Mouse (Mus musculus) kidney, adult 11 months (tissue): ENCODE measurements around the gene Ufl1.
"Not testable (repeated sequence)": the region's sequence is repeated elsewhere in the genome, so short reads cannot be mapped to it uniquely, and the experiment has no call there.

Experiments
- DNase-seq: peaks from one replicate; pipeline ENCODE4 v3.0.0; 2022

Ufl1 gene

GRCm38 (mm10) chr4:25281671-25282038, at the start of gene Ufl1:
Gene Ufl1 (minus strand): TSS chr4:25281821.
- peak; percentile 95 for DNase-seq

DNA sequence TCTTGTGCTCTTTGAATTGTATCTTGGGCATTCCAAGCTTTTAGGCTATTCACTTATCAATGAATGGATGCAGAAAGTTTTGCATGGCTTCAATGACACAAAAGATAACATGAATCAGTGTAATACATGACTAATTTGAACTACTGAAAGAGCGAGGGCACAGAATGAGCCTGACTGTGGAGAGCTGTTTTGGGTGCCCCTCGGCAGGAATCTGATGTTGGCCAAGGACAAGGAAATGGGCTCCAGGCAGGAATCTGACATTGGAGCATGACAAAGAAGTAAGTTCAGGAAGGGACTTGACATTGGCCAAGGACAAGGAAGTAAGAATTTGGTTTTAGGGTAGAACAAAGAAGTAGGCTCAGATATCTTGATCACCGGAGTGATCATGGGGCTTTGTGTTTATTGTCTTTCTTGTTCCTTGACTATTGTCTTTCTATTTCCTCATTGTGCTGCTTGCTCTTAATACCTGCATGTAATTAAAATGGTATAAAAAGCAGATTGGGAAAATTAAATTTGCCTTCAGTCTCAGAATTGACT, 44.1 kb upstream of the Ufl1 start:
- DNase-seq, result no peak

DNA sequence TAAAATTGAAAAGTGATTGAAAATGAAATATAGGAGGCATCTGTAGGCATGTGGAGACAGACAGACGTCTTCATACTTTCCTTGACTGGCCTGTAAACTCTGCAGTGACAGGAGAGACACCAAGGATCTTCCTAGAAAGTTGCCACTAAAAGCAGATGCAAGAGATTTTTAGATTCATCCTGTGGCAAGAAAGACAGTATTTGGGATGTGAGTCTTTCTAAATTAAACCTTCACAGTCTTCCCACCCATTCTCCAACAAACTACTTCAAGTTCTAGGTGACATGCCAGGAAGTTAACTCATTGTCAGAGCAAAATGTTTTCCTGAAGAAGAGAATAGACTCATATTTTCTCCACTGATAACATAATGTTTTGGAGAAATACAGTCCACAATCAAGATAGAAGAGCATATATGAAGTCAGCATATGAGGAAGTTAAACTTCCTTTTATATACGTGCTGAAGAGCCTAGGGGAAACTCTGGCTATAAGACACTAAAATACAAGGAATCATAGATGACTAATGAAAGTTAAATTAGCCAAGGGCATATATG, 41.1 kb upstream of the Ufl1 start:
- DNase-seq, result no peak

- no peak for DNase-seq
Measured at GRCm38 (mm10) chr4:25313767-25314166, 32.1 kb upstream of the Ufl1 start.

DNA sequence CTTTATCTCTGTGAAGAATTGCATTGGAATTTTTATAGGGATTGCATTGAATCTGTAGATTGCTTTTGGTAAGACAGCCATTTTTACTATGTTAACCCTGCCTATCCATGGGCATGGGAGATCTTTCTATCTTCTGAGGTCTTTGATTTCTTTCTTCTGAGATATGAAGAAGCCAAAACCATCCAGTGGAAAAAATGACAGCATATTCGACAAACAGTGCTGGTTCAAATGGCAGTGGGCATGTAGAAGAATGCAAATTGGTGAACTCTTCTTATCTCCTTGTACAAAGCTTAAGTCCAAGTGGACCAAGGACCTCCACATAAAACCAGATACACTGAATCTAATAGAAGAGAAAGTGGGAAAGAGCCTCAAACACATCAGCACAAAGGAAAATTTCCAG, 3.4 kb upstream of the Ufl1 start:
- DNase-seq, result not testable (repeated sequence)

- DNase-seq, result no peak
Measured at GRCm38 (mm10) chr4:25280938-25281670, 517 bp downstream of the Ufl1 start.

DNA sequence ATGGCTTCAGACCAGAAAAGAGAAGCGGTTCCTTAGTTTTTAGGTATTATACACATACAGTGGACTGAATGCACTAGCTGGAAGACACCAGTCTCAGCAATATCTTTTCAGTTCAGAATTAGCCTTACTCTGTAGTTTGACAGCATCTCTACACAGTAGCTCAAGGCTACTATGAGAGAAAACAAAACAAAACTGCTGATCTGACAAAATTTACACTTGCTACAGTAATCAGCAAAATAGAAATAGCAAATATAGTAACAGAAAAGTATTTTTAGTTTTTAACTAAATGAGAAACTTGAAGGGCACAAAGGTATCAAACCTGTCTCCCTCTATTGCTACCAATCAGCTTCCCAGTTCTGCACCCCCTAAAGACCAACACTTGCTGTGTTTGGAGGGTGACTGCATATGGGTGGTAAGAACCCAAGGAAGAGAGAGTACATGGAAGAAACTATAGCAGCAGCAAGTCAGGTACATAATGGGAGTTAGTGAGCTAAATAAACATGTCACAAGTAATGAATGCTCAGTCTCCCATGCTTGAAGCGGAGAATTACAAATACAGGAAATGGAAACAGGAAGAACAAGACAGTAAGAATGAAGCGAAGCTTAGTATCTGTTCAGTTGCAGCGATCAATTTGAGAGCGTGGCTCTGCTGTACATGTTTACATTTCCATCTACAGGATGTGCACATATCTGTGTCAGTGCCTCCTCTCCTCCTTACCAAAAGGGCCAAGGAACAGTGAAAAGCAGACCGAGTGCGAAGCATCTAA, 8.6 kb downstream of the Ufl1 start:
- DNase-seq, result no peak

GRCm38 (mm10) chr4:25271926-25272325, 9.7 kb downstream of the Ufl1 start:
- DNase-seq, result no peak

DNA sequence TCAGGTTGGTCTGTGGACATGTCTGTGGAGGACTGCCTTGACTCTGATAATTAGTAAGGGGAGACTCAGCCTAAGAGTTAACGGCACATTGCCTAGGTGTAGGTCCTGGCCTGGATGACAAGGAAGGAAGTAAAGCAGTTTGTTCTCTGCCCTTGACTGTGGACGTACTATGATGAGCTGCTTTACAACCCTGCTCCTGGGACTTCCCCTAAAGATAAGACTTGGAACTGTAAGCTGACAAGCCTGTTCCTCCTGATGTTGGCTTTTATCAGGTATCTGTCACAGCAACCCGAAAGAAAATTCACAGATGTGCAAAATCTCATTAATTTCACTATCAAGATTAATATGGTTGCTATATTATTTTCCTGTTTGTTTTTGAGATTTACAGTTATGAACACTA, 14.5 kb downstream of the Ufl1 start:
- DNase-seq, result no peak

DNA sequence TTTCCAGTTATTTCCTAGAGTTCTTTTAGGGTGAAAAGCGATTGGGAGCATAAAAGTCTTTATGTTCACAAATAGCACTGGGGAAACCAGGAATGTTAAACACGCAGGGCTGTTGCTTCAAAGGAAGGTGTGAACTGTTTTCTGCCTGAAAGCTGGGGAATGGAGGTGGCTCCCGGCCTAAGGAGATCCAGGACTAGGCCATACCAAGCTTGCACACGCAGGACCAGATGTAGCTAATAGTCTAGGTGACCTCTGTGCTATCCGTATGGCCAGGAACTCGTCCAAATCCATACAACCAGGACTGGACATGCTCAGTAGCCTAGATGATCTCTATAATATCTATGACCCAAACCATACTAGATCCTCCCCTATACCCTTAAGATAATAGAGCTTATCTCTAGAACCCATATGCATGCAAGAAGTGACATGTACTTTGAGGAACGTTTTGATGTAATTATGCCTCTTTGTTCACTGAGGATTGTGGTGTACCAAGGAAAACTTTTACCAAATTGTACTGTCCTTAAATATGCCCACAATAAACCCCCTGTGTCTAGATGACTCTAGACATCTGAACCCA, 23.7 kb downstream of the Ufl1 start:
- DNase-seq, result no peak

GRCm38 (mm10) chr4:25242776-25243175, 38.8 kb downstream of the Ufl1 start, which contains the start of gene Fhl5:
Gene Fhl5 (minus strand): TSS chr4:25242876.
- DNase-seq, result no peak

- not testable (repeated sequence) for DNase-seq
Measured at GRCm38 (mm10) chr4:25235663-25236062, 46.0 kb downstream of the Ufl1 start.

DNA sequence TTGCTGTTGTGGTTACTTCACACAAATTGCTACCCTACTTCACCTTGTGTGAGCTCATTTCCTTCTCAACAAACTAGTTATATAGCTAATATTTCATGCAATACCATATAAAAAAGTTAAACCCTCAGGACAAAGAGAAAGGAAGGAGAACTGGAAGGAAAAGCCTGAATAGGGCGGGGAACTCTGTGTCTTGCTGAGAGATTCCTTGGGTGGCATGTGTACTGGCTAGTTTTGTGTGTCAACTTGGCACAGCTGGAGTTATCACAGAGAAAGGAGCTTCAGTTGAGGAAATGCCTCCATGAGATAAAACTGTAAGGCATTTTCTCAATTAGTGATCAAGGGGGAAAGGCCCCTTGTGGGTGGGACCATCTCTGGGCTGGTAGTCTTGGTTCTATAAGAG, 47.9 kb downstream of the Ufl1 start:
- not testable (repeated sequence) for DNase-seq

DNA sequence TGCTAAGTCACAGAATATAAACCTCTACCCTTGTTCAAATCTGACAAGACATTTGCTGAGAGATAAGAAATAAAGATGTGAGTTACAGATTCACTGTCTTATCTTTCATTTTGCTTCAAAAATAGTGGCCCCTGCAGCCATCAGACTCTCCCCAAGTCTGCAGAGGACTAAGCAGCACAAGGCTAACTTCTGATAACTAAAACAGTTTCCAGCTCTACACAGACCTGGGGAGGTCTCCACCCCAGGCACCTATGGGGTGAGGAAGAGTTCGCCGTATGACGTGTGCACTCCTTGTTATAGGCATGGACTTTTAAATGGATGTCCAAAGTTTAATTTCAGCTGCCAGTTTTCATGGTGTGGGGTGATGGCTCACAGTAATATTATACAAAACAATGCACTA, 49.1 kb downstream of the Ufl1 start:
- no peak for DNase-seq

DNA sequence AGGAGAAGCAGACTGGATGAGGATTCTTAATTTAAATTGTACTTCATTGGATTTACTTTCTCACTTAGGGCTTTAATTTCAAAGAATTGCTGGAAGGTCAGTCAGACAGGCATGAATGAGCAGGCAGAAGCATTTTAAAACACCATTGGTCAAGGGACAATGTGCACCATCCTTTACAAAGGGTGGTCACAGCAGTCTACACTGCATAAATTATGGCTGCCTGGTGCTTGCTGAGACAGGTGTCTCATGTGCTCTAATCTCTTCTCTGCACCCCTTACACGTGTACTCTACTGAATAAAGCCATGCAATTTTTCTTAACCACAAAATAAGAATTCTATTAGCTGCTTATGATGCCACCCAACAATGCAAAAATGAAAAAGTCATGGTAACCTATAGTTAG, 54.1 kb downstream of the Ufl1 start:
- DNase-seq, result no peak

DNA sequence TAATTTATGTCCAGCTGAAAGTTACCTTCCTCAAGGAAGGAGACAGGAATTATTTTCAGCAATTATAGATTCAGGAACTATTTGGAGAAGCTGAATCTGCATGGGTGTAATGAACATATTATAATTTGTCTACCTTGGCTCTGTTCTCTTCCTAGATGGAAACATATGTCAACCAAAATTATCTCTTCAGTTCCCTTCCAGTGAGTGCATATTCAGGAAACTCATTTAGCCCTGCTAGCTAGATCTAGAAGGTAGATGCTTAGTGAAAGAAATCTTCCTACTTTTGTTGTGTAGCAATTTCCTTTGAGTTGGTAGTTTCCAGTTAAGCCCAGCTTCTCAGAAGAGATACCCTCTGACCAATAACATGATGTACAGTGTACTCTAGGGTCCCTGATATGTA, 59.7 kb downstream of the Ufl1 start:
- DNase-seq, result no peak

DNA sequence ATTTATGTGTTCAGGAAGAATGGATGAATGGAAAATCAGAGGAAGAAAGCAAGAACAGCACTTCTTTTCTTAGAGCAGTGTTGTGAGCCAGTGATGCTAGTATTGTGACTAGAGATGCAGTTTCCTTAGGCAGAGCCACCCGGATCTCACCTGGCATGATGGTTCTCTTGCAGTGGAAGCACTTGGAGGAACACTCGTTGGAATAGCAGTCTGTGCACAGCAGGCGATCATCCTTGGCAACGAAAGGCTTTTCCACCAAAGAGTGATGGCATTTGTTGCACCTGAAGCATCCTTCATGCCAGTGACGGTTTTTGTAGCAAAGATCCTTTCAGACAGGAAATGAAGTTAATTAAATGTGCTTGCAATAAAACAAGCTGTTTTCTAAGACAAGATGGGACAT, 68.2 kb downstream of the Ufl1 start:
- DNase-seq, result no peak

- DNase-seq, result no peak
Measured at GRCm38 (mm10) chr4:25206166-25206565, 75.5 kb downstream of the Ufl1 start.
